Mouse (Mus musculus): ENCODE measurements around the gene Traf7. TPM values are rescaled to one million over a fixed set of nuclear protein-coding genes. Genes with fewer than 3 reads are reported as not detected.

Gene Traf7
- polyA plus RNA-seq, 1 experiment from 2014 or later, result 84.2 TPM

- Histone ChIP-seq H3K9ac (peak overlapping the region; percentile 37), H3K36me3 (no peaks in the 10 kb centered on the region), H3K4me2 (peak overlapping the region; percentile 70), H3K27me3 (replicated peaks) (no peaks in the 10 kb centered on the region), H3K27ac (peak overlapping the region; percentile 64), H3K4me3 (replicated peaks) (peak overlapping the region; percentile 70), H3K4me1 (peaks cover 46% of the 10 kb centered on the region), H3K9me3 (no peaks in the 10 kb centered on the region)
- no peak for ATAC-seq (ENCODE audit: insufficient read depth, low FRiP score, low read depth)
- WGBS, result 1% methylated on average over 8 of the region's 8 CpGs
Observed at GRCm38 (mm10) chr17:24528560-24528918, 801 bp upstream of the Traf7 start.

DNA sequence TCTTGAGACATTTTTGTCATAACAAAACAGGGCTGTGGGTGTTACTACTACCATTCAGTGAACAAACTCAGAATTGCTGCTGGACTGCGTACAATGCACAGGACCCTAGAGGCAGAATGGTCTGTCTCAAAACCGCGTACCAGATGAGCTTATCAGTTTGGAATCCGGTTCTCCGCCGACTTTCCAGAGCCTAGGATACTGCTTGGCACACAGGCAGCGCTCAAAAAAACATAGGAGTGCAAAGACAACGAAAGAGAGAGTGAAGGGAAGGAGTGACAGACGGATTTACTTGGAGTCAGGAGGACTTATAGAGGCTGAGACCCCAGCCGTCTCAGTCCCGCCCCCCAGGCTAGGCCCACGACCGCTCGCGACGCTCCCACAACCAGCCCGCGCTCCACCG, 423 bp downstream of the Traf7 start:
- Histone ChIP-seq H3K4me1 (peaks cover 33% of the 10 kb centered on the region), H3K4me2 (peak overlapping the region; percentile 57)
- WGBS, result under 1% methylated on average over 19 of the region's 19 CpGs

GRCm38 (mm10) chr17:24524734-24525133, 3.0 kb downstream of the Traf7 start:
- H3K27me3 ChIP-seq (replicated peaks), result no peaks in the 10 kb centered on the region
- H3K9ac ChIP-seq, result peak overlapping the region; percentile 16; the same call in 1 of the 2 replicates
- no peak overlapping the region for H3K4me2 ChIP-seq

More for the DNA sequence above, 423 bp downstream of the Traf7 start:
- peak overlapping the region; percentile 90 for H3K9ac ChIP-seq
- no peaks in the 10 kb centered on the region for H3K9me3 ChIP-seq
- peak overlapping the region; percentile 83 for H3K27ac ChIP-seq
- no peak for ATAC-seq (ENCODE audit: insufficient read depth, low FRiP score, low read depth)
- H3K27me3 ChIP-seq (replicated peaks), result no peaks in the 10 kb centered on the region
- peak overlapping the region; percentile 70 for H3K4me3 ChIP-seq (replicated peaks)
- H3K36me3 ChIP-seq, result 0 out of 2 replicates have a peak, but pooled peaks cover 4% of the 10 kb centered on the region

GRCm38 (mm10) chr17:24520450-24520849, 7.3 kb downstream of the Traf7 start:
- Histone ChIP-seq H3K27ac (no peak overlapping the region), H3K9me3 (no peaks in the 10 kb centered on the region), H3K4me2 (no peak overlapping the region), H3K4me1 (no peaks in the 10 kb centered on the region; the same call in 1 of the 2 replicates), H3K4me3 (replicated peaks) (no peak overlapping the region), H3K36me3 (peaks cover 16% of the 10 kb centered on the region), H3K27me3 (replicated peaks) (no peaks in the 10 kb centered on the region), H3K9ac (no peak overlapping the region)
- no peak for ATAC-seq (ENCODE audit: insufficient read depth, low FRiP score, low read depth)
- whole genome bisulfite sequencing, result 80% methylated on average over 4 of the region's 4 CpGs

More at GRCm38 (mm10) chr17:24524734-24525133, 3.0 kb downstream of the Traf7 start:
- no peak overlapping the region for H3K4me3 ChIP-seq (replicated peaks)
- H3K9me3 ChIP-seq, result no peaks in the 10 kb centered on the region
- H3K27ac ChIP-seq, result peak overlapping the region; percentile 57
- WGBS, result 59% methylated on average over 2 of the region's 2 CpGs
- H3K4me1 ChIP-seq, result peaks cover 19% of the 10 kb centered on the region
- 0 out of 2 replicates have a peak, but pooled peaks cover 4% of the 10 kb centered on the region for H3K36me3 ChIP-seq
- ATAC-seq (ENCODE audit: insufficient read depth, low FRiP score, low read depth), result no peak

- 0 out of 2 replicates have a peak, but pooled peaks have one; percentile 5 for ATAC-seq (ENCODE audit: insufficient read depth, low FRiP score, low read depth)
- H3K9ac ChIP-seq, result no peak overlapping the region
- H3K27ac ChIP-seq, result peak overlapping the region; percentile 28; the same call in 1 of the 2 replicates
- no peaks in the 10 kb centered on the region for H3K27me3 ChIP-seq (replicated peaks)
- WGBS, result 83% methylated on average over 24 of the region's 24 CpGs
- H3K4me3 ChIP-seq (replicated peaks), result no peak overlapping the region
- peaks cover 58% of the 10 kb centered on the region for H3K36me3 ChIP-seq
- no peaks in the 10 kb centered on the region for H3K4me1 ChIP-seq
- no peaks in the 10 kb centered on the region for H3K9me3 ChIP-seq
- no peak overlapping the region for H3K4me2 ChIP-seq
Observed at GRCm38 (mm10) chr17:24514270-24515257, 13.2 kb downstream of the Traf7 start.

- H3K4me3 ChIP-seq (replicated peaks), result no peak overlapping the region
- H3K9me3 ChIP-seq, result no peaks in the 10 kb centered on the region
- H3K27me3 ChIP-seq (replicated peaks), result no peaks in the 10 kb centered on the region
- no peak overlapping the region for H3K9ac ChIP-seq
- H3K4me1 ChIP-seq, result no peaks in the 10 kb centered on the region
- WGBS, result 52% methylated on average over 5 of the region's 5 CpGs
- H3K36me3 ChIP-seq, result peaks cover 67% of the 10 kb centered on the region
- no peak overlapping the region for H3K27ac ChIP-seq
- ATAC-seq (ENCODE audit: insufficient read depth, low FRiP score, low read depth), result 0 out of 2 replicates have a peak, but pooled peaks have one; percentile 1
- H3K4me2 ChIP-seq, result no peak overlapping the region; the same call in 1 of the 2 replicates
Observed at GRCm38 (mm10) chr17:24513609-24514008, 14.1 kb downstream of the Traf7 start.

DNA sequence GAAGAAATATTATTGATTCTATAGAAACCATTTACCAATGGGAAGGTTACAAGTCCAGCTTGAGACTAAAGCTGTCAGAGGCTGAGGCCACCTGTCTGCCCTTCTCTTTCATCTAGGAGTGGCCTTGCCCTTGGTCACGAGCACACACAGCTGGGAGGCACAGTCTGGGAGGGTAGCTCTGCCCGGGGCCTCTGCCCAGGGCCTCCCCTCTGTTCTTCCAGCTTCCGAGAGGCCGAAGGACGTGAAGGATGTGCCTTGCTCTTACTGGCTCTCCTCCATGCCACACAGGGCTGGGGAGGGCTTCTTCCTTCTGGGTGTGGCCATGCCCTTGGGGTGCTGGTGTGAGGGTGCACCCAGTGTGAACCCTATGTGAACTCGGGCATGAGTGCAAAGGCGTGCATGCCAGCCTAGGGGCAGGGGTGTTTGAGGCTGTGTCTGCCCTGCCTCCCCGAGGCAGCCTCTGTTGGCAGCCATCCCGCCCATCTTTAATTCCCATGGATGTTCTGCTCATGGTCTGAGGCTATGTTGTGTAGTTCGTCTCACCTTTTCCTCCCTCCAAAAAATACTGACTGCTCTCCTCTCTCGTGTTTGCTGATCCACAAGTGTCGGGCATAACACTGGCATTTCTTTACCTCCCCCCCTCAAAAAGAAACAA, 19.8 kb downstream of the Traf7 start:
- Histone ChIP-seq H3K27me3 (replicated peaks) (no peaks in the 10 kb centered on the region), H3K4me2 (no peak overlapping the region)
- WGBS, result 71% methylated on average over 12 of the region's 12 CpGs

DNA sequence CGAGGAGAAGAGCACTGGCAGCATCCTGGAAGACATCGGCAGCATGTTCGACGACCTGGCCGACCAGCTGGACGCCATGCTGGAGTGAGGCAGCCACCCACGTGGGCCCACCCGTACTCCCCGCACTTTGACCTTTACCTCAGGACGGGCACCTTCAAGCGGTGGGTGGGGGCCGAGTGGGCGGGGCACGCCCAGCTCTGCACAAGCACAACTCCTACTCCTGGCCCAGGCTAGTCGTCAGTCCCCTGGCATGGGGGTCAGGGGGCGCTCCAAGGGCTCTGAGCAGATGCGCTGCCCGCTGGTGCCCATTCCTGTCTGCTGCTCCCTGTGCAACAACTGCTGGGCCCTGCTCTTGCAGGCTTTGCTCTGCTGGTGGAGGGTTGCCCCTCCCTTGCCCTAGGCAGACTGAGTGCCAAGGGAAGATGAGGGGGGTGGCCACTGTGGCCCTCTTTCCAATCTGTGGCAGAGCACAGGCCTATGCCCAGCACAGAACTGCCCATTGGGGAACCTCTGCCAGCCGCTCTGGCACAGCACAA, 20.5 kb downstream of the Traf7 start:
- H3K4me2 ChIP-seq, result peak overlapping the region; percentile 39; the same call in 1 of the 2 replicates
- H3K27ac ChIP-seq, result no peak overlapping the region
- peaks cover 8% of the 10 kb centered on the region for H3K4me1 ChIP-seq
- H3K4me3 ChIP-seq (replicated peaks), result no peak overlapping the region
- H3K9ac ChIP-seq, result no peak overlapping the region
- H3K9me3 ChIP-seq, result no peaks in the 10 kb centered on the region
- H3K36me3 ChIP-seq, result peaks cover 44% of the 10 kb centered on the region
- H3K27me3 ChIP-seq (replicated peaks), result no peaks in the 10 kb centered on the region
- peak; percentile 29; the same call in 1 of the 2 replicates for ATAC-seq (ENCODE audit: insufficient read depth, low FRiP score, low read depth)
- 39% methylated on average over 19 of the region's 19 CpGs for WGBS

More for the DNA sequence above, 19.8 kb downstream of the Traf7 start:
- no peak overlapping the region for H3K9ac ChIP-seq
- no peak overlapping the region for H3K27ac ChIP-seq
- H3K9me3 ChIP-seq, result no peaks in the 10 kb centered on the region
- H3K4me3 ChIP-seq (replicated peaks), result no peak overlapping the region
- H3K4me1 ChIP-seq, result peaks cover 8% of the 10 kb centered on the region
- ATAC-seq (ENCODE audit: insufficient read depth, low FRiP score, low read depth), result no peak
- H3K36me3 ChIP-seq, result peaks cover 48% of the 10 kb centered on the region

GRCm38 (mm10) chr17:24506332-24507070, 21.2 kb downstream of the Traf7 start:
- peaks cover 38% of the 10 kb centered on the region for H3K36me3 ChIP-seq
- WGBS, result 29% methylated on average over 36 of the region's 36 CpGs
- no peak overlapping the region for H3K27ac ChIP-seq
- no peaks in the 10 kb centered on the region for H3K27me3 ChIP-seq (replicated peaks)
- peaks cover 8% of the 10 kb centered on the region for H3K4me1 ChIP-seq
- 0 out of 2 replicates have a peak, but pooled peaks have one; percentile 15 for ATAC-seq (ENCODE audit: insufficient read depth, low FRiP score, low read depth)
- H3K9me3 ChIP-seq, result no peaks in the 10 kb centered on the region
- H3K4me3 ChIP-seq (replicated peaks), result no peak overlapping the region
- no peak overlapping the region for H3K9ac ChIP-seq
- H3K4me2 ChIP-seq, result peak overlapping the region; percentile 39

DNA sequence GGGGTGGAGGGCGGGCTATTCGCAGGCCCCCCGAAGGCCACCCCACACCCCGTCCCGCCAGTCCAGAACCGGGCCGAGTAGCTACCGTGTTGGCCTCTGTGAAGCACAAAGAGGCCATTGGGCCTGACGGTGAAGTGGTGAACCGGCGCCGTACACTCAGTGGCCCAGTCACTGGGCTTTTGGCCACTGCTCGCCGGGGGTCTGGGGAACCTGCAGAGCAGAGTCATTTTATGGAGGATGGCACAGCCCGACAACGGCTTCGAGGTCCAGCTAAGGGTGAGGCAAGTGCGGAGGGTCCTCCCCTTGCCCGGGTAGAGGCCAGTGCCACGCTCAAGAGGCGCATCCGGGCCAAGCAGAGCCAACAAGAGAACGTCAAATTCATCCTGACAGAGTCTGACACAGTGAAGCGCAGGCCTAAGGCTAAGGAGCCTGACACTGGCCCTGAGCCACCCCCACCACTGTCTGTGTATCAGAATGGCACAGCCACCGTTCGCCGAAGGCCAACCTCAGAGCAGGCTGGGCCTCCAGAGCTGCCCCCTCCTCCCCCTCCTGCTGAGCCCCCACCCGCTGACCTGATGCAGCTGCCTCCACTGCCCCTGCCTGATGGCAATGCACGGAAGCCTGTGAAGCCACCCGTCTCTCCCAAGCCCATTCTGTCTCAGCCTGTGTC, 22.3 kb downstream of the Traf7 start:
- Histone ChIP-seq H3K4me2 (no peak overlapping the region), H3K27ac (no peak overlapping the region), H3K36me3 (peaks cover 27% of the 10 kb centered on the region), H3K9me3 (no peaks in the 10 kb centered on the region), H3K4me1 (peaks cover 8% of the 10 kb centered on the region), H3K27me3 (replicated peaks) (no peaks in the 10 kb centered on the region), H3K4me3 (replicated peaks) (no peak overlapping the region), H3K9ac (no peak overlapping the region)
- WGBS, result 87% methylated on average over 30 of the region's 30 CpGs
- ATAC-seq (ENCODE audit: insufficient read depth, low FRiP score, low read depth), result no peak

DNA sequence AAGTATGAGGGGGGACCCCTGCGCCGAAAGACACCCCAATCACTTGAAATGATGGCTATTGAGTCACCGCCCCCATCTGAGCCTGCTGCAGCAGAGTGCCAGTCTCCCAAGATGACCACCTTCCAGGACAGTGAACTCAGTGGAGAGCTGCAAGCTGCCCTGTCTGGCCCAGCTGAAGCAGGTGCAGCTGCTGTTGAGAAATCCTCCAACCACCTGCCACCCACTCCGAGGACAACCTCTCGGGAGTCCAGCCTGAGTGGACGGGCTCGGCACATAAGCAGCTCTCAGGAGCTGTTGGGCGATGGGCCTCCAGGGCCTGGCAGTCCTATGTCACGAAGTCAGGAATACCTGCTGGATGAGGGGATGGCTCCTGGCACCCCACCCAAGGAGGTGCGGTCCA, 23.7 kb downstream of the Traf7 start:
- no peak overlapping the region for H3K9ac ChIP-seq
- H3K27ac ChIP-seq, result no peak overlapping the region
- H3K4me1 ChIP-seq, result peaks cover 8% of the 10 kb centered on the region
- no peak overlapping the region for H3K4me2 ChIP-seq
- H3K4me3 ChIP-seq (replicated peaks), result no peak overlapping the region
- ATAC-seq (ENCODE audit: insufficient read depth, low FRiP score, low read depth), result no peak
- WGBS, result 89% methylated on average over 10 of the region's 10 CpGs
- peaks cover 14% of the 10 kb centered on the region for H3K36me3 ChIP-seq
- no peaks in the 10 kb centered on the region for H3K27me3 ChIP-seq (replicated peaks)
- H3K9me3 ChIP-seq, result no peaks in the 10 kb centered on the region
